Mouse (Mus musculus) common myeloid progenitor, adult 5-6 weeks (primary cell): ENCODE data around the gene Traf7. TPM values are rescaled to one million over a fixed set of nuclear protein-coding genes. Genes with fewer than 3 reads are reported as not detected.

Source experiments
- ATAC-seq: replicated peaks from 2 replicates; pipeline ENCODE4 v1.8.0; 2016; ENCODE audit warnings: low read depth, mild to moderate bottlenecking, moderate TSS enrichment, inconsistent platforms; ENCODE audit not compliant: poor library complexity, severe bottlenecking
- total RNA-seq: library from RNA; stranded (forward); fragments of 200-1000, 187-1606 nt; gene quantifications from 2 replicates; pipeline ENCODE4 v1.2.3, GENCODE M21; 2017

Gene Traf7
- total RNA-seq, 1 experiment from 2014 or later: 60.5 TPM

GRCm38 (mm10) chr17:24461580-24461979 is 66.2 kb downstream of the Traf7 start:
- ATAC-seq: peak; percentile 74

Other genes with a start within 250 kb of the Traf7 start
- 0.14 TPM in 1 of 2 replicates, not detected in the other for gene Abca17, start 176.9 kb downstream of the Traf7 start, total RNA-seq
- gene Abca3, start 176.0 kb downstream of the Traf7 start, total RNA-seq: 13.7 and 22.4 TPM in 2 replicates
- gene Rnps1, start 113.4 kb downstream of the Traf7 start, total RNA-seq: 360 and 414 TPM in 2 replicates
- 26.0 and 28.7 TPM in 2 replicates for gene Eci1, start 101.3 kb downstream of the Traf7 start, total RNA-seq
- gene Dnase1l2, start 84.8 kb downstream of the Traf7 start, total RNA-seq: 1.4 TPM in 1 of 2 replicates, not detected in the other
- gene E4f1, start 57.6 kb downstream of the Traf7 start, total RNA-seq: 10.0 and 15.2 TPM in 2 replicates
- 21.6 and 23.5 TPM in 2 replicates for gene Pgp, start 57.5 kb downstream of the Traf7 start, total RNA-seq
- gene Bricd5, start 54.1 kb downstream of the Traf7 start, total RNA-seq: 1.3 TPM in 1 of 2 replicates, not detected in the other
- 9.6 and 25.7 TPM in 2 replicates for gene Mlst8, start 48.9 kb downstream of the Traf7 start, total RNA-seq
- not detected in 2 replicates for gene Caskin1, start 39.3 kb downstream of the Traf7 start, total RNA-seq
- gene Rab26, start 6.3 kb upstream of the Traf7 start, total RNA-seq: 0.05 TPM in 1 of 2 replicates, not detected in the other
- gene Pkd1, start 21.9 kb upstream of the Traf7 start, total RNA-seq: 8.3 and 37.4 TPM in 2 replicates
- 39.0 and 52.2 TPM in 2 replicates for gene Tsc2, start 104.7 kb upstream of the Traf7 start, total RNA-seq
- gene Nthl1, start 104.7 kb upstream of the Traf7 start, total RNA-seq: 18.0 and 25.1 TPM in 2 replicates
- gene Slc9a3r2, start 122.4 kb upstream of the Traf7 start, total RNA-seq: 1.3 and 1.4 TPM in 2 replicates
- 0.27 and 1.4 TPM in 2 replicates for gene Npw, start 130.5 kb upstream of the Traf7 start, total RNA-seq
- 20.0 and 25.4 TPM in 2 replicates for gene Zfp598, start 141.7 kb upstream of the Traf7 start, total RNA-seq
- not detected in 2 replicates for gene Syngr3, start 162.0 kb upstream of the Traf7 start, total RNA-seq
- 30.9 and 44.6 TPM in 2 replicates for gene Gfer, start 168.2 kb upstream of the Traf7 start, total RNA-seq
- 0.69 and 18.3 TPM in 2 replicates for gene Noxo1, start 168.3 kb upstream of the Traf7 start, total RNA-seq
- gene Tbl3, start 179.7 kb upstream of the Traf7 start, total RNA-seq: 43.3 and 46.1 TPM in 2 replicates
- gene Rnf151, start 190.1 kb upstream of the Traf7 start, total RNA-seq: not detected in 2 replicates
- gene Rps2, start 190.2 kb upstream of the Traf7 start, total RNA-seq: 1,725 and 1,907 TPM in 2 replicates
- gene Ndufb10, start 196.5 kb upstream of the Traf7 start, total RNA-seq: 192 and 287 TPM in 2 replicates
- 0.50 TPM in 1 of 2 replicates, not detected in the other for gene Rpl3l, start 199.9 kb upstream of the Traf7 start, total RNA-seq
- 41.2 and 41.7 TPM in 2 replicates for gene Msrb1, start 208.7 kb upstream of the Traf7 start, total RNA-seq
- gene Hs3st6, start 225.1 kb upstream of the Traf7 start, total RNA-seq: not detected in 2 replicates